Mouse (Mus musculus) B cell, adult 2 months (primary cell): Measurements from ENCODE around the gene Pias4.

Experiments
- DNase-seq, 2 experiments: peaks; one replicate each; pipeline ENCODE4 v3.0.0; 2022

Pias4 gene

GRCm38 (mm10) chr10:81167200-81168086, at the start of gene Pias4:
Pias4 (minus strand) TSS chr10:81167923.
- DNase-seq, result peak; percentile 99 to 100

- peak; percentile 60 to 61 for DNase-seq
These were observed 49.5 kb upstream of the Pias4 start for GRCm38 (mm10) chr10:81217267-81217666.

GRCm38 (mm10) chr10:81216810-81217209, 49.1 kb upstream of the Pias4 start:
- no peak for DNase-seq

GRCm38 (mm10) chr10:81216260-81216659, 48.5 kb upstream of the Pias4 start:
- no peak for DNase-seq

GRCm38 (mm10) chr10:81210154-81210553, 42.4 kb upstream of the Pias4 start:
- no peak for DNase-seq

GRCm38 (mm10) chr10:81204137-81204536, 36.4 kb upstream of the Pias4 start:
- DNase-seq, result no peak

GRCm38 (mm10) chr10:81202978-81203720, 35.4 kb upstream of the Pias4 start:
- DNase-seq, result no peak

- DNase-seq, result no peak
These were observed 34.4 kb upstream of the Pias4 start, which contains the start of gene Nmrk2 for GRCm38 (mm10) chr10:81201807-81202758. Nmrk2 (minus strand) TSS chr10:81202051.

GRCm38 (mm10) chr10:81200605-81201287, 33.0 kb upstream of the Pias4 start:
- no peak for DNase-seq

GRCm38 (mm10) chr10:81200141-81200540, 32.4 kb upstream of the Pias4 start:
- DNase-seq, result no peak

GRCm38 (mm10) chr10:81198990-81199389, 31.3 kb upstream of the Pias4 start:
- DNase-seq, result no peak

- DNase-seq, result peak; percentile 83 to 86
These were observed 30.5 kb upstream of the Pias4 start for GRCm38 (mm10) chr10:81198230-81198629.

GRCm38 (mm10) chr10:81197305-81197704, 29.6 kb upstream of the Pias4 start:
- DNase-seq, result no peak

- DNase-seq, result no peak
These were observed 28.8 kb upstream of the Pias4 start for GRCm38 (mm10) chr10:81196470-81197065.

GRCm38 (mm10) chr10:81195300-81195699, 27.6 kb upstream of the Pias4 start:
- no peak for DNase-seq

- peak; percentile 75 to 78 for DNase-seq
These were observed 26.5 kb upstream of the Pias4 start for GRCm38 (mm10) chr10:81193991-81194774.

GRCm38 (mm10) chr10:81192968-81193501, 25.3 kb upstream of the Pias4 start:
- peak; percentile 51 to 56 for DNase-seq

- peak; percentile 85 to 92 for DNase-seq
These were observed 24.7 kb upstream of the Pias4 start for GRCm38 (mm10) chr10:81192270-81192967.

- DNase-seq, result no peak
These were observed 23.7 kb upstream of the Pias4 start for GRCm38 (mm10) chr10:81191342-81191982.
